Mouse (Mus musculus) frontal cortex, postnatal 25 days (tissue): Measurements from ENCODE around the gene Hoxa13.

ENCODE experiments used
- DNase-seq, 2 experiments: peaks; one replicate each; pipeline ENCODE4 v3.0.0; 2022; ENCODE audit warnings: low spot score in 2 of 2

The Hoxa13 gene

DNA sequence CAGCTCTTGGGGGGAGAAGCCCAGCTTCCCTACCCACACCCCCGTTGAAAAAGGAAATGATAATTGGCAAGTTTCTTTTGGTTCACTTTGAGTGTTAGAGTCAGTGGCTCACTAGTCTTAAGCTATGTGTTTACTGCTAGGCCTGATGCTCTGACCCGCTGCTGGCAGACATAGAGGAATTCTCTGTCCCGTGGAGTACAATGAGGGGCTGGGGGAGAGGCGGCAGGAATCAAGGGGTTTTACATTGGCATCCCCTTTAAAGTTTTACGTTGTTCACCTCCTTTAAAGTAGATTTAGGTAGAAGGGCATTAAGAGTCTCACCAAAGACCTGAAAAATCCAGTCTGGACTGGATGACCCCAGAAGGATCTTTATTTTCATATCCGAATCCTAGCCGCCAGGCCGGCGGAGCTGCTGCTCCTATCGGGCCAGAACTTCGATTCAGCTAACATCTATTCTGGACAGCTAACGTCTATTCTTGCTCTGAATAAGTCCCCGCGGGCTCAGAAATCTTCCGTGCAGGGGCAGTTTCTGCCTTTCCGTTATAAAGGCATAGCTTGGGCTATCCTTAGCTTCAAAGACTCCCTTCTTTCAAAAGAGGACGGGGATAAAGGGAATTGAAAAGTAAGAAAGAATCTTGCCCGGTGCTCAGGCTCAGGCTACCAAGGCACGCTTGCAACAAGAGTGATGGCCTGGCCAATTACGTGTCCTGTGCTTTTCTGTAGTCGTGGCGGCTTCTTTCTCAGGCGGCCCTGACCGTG is 8.5 kb downstream of the Hoxa13 start:
- no peak for DNase-seq

DNA sequence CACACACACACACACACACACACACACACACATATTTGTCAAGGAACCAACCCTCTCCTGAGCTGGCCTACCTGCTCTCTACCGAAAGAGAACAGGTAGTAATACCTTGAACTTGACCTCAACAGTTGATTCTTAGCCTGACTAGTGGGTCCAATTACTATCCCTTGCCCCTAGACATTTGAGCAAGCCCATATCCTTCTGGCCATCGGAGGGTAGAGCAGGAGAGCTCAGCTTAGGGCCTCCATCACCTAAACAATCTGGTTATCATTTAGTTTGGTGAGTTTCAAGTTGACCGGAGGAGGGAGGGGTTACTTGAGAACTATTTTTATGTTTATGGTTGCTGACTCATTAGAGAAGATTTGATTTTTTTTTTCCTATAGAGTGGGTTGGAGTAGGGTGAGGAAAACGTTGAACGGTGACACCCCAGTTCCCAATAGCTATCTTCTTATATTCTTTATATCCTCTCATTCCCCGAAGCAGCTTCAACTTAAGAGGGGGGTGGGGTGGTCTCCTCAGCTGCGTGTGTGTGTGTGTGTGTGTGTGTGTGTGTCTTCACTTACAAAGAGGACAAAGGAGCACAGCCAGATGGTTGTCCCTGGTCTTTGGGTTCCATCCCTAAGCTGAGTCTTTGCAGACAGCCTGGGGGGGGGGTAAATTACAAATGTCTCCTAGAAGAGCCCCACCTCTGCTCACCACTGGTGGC is 9.4 kb downstream of the Hoxa13 start:
- no peak for DNase-seq

DNA sequence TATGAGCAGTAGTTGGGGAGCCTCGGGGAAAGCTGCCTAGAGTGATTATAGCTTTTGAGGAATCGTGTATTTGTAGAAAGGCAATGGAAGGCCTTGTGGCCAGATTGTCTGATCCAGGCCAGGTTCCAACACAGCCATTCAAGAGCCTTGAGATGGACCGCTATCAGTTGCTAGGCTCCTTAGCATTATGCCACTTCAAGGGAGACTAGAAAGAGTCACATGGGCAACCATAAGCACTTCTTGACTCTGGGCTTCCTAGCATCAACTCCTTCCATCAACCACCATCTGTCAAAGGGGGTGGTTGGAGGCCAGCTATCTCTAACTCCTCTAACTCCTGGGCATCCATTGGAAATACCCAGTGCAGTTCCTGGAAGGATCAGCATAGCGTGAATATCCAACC is 10.9 kb downstream of the Hoxa13 start:
- no peak for DNase-seq

DNA sequence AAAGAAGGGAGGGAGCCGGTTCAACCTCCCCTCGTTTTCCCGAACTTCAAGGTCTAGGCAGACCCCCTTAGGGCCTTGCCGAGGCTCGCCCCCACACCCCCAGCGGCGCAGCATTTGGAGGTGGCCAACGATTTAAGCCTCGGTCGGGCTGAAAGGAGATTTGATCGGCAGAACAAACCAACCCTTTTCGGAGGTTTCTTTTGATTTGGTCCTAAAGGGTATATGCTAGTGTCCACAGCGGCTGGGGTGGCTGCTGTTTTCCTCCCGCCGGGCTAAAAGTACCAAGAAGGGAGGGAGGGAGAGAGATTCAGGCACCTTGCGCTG is 11.3 kb downstream of the Hoxa13 start:
- DNase-seq, result no peak

DNA sequence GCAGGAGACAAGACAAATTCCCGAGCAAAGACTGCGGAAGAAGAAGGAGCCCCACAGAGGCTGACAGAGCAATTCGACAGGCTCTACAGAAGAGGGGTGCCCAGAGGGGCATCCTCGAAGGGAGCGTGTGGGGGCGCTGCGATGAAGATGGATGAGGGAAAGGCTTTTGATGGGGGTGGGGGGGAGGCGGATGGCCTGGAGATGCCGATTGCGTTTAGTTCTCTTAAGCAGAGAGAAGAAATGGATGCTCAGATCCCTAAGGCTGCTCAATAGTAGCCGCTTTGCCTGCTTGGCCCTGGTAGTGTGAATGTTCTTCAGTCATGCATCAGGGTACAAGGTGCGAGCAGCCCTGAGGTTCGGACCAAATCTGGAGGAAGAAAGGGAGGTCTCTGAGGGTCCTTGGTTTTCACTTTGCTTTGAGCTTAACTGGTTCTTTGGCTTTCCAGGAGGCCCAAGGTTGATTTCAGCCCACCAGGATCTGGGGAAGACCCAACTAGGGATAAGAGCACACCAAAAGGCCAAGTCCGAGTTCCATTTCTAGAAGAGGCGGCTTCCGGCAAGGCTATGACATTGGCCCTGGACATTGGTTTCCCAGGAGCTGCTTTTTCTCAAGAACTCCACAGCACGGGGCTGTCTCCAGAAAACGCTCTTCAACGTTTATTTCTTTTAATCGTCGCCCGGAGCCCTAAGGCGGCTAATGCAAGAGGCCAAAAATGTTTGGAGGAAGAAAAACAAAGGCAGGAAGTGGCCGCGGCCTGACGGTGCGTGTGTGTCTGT is 11.9 kb downstream of the Hoxa13 start:
- no peak for DNase-seq

DNA sequence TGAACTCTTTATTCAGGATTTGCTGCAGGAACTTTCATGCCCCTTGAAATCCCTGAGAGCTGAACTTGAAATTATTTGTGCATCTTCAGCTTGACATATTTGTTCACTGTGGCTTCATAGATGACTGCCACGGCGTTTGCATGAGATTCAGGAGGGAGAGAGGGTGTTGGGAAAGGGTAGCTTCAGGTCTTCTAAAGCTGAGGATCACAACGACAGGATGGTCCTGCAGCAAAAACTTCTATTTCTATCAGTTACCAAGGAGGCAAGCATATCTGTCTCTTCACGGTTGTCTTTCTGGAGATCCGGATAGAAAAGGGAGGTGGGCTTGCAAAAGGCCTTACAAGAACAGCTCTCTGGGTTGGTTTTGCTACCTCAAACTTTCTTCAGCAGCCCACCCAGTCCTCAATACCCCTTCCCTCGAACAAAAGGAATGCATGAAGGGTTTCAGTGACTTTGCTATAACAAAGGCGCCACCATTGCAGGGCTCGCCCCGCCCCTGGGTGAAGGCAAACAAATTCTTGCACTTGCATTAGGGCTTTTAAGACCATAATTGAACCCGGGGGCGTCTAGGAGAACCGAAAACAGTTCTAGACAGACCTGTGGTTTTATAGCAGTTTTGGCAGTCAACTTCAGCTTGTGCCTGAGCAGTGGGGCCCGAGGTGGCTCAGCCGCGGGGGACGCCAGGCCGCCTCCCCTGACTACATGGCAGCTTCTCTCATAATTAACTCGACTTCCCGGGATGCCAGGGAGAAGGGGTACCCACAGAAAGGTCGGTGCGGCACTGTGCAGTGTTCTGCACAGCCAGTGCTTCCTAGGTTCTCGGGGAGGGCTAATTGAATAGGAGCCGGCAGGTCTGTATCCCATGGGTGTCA is 12.7 kb downstream of the Hoxa13 start:
- no peak for DNase-seq

DNA sequence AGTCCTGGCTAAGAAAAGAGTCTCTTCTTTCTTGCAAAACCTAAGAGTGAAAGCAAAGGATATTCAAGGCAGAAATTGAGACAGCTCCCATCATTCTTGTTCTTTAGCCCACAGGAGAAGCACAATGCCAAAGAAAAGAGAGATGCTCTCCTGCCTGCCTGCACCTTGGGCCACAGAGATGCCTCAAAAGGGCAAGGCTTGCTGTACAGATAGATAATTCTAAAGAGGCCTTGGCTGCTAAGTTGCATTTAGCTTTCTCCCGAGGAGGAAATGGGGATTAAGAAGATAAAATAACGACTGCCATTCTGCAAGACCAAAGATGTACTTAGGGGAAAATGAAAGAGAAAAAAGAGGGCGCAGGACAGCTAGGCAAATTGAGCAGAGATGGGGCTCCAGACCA is 13.8 kb downstream of the Hoxa13 start:
- DNase-seq, result no peak

DNA sequence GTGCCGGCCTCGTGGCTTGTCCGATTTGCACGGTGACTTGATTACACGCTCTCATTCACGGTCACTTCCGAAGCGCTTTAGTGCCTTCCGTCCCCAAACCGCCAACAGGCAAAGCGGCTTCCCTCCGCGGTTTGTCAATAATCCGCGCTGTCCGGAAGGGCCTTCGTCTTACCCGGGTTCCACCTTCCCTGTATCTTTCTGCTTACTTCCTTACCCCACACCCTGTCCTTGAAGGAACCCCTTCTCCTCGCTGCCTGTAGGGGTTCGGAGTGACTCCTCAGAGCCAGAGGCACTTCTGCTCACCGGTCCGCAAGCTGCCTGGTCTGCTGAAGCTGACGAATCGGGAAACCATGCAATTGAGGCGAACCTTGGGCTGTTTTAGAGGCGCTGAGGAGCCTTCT is 14.3 kb downstream of the Hoxa13 start:
- DNase-seq, result no peak

DNA sequence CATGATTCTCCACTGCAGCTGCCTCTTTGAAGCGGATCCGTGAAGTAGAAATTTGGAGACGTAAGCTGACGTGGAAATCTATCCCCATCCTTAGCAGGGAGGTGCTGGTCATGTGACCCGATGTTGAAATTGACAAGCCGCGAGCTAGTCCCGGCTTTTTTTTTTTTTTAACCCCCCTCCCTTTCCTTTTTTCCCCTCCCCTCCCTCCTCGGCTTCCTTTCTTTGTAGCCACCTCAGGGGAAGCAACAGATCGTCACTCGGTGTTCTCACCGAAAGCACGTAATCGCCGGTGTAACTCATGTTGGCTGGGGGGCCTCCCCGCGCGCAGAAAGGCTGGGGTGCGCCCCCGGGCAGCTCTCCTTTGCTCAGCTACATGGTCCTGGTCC is 14.9 kb downstream of the Hoxa13 start, which contains the start of gene Hoxa11:
Gene Hoxa11 (minus strand): TSS at position 54 of the 386 bp plus-strand sequence.
- DNase-seq, result no peak

DNA sequence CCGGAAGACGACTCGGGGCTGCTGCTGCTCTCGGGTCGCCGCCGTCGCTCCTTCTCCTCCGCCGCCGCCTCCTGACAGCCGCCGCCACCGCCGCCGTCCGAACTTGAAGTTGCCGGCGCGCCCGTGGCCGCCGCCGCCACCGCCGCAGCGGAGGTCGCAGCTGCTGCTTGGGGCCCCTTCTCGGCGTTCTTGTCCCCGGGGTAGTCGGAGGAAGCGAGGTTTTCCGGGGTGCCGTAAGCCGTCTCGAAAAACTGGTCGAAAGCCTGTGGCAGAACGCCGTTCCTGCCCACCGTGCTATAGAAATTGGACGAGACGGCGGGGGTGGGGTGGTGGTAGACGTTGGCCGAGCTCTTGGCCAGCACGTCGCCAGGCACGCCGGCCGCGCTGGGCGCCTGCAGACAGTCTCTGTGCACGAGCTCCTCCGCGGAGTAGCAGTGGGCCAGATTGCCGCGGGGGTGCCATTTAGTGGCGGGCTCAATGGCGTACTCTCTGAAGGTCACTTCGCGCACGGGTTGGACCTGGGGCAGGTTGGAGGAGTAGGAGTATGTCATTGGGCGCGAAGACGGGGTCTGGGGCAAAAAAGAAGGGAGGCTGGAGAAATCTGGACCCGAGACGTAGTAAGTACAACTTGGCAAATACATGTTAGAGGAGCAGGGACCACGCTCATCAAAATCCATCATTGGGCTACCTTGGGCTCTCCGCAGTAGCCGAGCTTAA is 15.5 kb downstream of the Hoxa13 start:
- DNase-seq, result no peak

DNA sequence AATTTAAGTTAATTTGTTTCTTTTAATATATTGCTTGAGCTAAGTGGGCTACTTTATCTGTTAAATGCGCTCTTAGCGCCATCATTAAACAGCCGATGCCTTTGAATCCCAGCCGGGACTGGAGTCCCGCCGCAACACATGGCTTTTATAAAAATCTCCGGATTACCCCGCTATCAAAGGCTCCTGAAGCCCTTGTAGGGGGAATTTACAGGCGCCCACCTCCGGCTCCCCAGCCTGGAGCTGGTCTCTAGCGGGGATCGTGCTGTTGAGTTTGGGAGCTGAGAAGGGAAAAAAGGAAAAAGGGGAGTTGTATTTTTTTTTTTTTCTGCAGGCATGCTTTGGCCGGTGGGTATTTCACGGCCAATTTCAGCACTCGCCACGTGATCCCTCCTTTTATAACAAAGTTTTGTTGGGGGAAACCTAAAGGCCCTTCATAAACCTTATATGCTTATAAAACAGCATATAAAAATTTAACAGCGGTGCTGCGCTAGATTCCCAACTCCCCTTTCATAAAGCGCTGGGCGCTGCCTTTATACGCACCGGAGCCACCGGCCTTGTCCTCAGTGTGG is 16.1 kb downstream of the Hoxa13 start:
- no peak for DNase-seq

DNA sequence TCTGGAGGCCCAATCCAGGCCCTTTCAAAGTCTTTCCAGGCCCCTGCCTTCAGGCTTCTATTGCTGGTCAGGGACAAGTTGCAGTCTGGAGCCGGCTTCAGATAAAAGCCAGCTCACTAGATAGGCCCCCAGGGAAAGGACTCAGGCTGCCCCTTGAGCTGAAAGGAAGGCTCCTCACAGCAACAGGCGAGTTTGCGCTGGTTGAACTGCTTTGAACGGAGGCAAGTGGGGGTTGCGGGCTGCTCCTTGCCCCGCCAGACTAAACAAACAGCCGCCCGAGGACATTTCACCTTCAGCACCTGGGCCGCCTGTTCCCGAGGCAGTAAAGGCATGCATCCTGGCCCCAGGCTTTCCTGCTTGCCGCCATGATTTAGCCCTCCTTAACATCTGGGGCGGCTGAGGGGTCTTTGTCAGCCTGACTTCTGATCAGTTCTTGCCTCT is 17.0 kb downstream of the Hoxa13 start:
- no peak for DNase-seq

DNA sequence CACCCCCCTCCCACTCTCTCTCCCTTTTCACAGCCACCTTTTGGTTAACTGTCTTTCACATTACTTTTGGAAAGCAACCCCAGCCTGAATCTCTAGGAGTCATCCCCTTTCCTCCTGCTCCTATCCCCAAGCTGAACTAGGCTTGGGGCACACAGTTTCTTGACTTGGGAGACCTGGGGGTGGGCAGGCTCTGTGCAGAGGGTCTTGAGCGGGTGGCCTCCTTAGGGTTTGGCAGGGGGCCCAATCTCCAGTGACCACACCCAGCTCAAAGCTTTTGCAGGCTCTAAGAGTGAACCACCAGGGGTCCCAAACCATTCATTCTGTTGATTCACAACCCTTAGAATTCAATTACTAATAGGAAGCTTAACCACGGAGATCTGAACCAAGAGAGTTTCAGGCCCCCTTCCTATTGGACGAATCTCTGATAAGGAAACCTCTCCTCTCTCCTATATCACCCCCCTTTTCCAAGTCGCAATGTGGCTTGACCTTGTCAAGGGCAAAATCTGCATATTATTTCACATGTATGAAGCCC is 17.8 kb downstream of the Hoxa13 start:
- no peak for DNase-seq

DNA sequence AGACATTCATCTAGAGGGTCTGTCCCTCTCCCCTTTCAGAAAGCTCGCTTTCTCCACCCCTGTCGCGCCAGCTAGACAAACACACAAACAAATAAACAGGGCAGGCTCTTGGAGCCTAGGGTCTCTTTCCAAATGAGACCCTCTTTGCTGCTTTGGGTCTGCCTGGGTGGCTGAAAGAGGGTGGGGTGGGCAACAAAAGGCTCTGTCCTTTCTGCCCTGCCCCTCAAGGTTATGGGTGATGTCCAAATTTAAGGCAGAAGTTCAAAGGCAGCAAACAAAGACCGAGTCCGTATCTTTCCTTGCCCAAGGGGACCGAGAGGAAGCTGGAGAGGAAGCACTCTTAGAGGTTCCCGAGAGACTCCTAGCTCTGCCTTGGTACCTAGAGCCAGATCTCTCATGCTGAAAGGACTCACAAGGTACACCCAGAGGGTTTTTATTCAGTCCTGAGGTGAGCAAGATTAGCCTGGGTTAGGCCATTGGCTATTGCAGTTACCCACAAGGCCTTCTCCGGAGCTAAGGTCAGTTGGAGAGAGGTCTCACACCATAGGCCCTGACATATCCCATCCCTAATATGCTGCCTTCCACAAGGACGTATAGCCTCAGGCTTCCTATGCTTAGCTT is 19.6 kb downstream of the Hoxa13 start:
- DNase-seq, result no peak

DNA sequence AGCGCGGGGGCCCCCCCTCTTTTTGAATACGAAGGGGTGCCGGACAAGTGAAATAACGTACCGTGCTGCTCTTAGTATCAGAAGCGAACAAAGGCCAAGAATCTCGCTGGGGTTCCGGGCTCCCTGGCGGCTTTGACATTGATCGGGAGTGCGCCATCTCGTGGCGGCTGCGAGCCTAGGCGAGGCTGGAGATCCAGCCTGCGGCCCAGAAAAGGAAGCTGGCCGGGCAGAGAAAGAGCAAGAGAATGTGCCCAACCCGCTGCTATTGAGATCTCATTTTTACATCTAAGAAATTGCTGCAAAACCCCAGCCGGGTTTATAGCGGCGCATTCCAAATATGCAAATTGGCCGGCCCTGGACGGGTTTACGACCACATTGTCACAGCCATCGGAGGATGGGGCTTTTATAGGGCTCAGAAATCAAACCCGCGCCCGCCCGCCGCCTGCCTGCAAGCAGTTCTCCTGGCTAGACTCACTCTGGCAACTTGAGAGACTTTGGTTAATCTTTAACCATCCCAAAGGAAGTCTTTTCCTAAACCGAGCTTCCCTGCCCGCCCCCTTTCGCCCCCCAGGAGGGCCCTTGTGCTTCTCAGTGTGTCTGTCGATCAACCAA is 20.2 kb downstream of the Hoxa13 start, which contains the start of gene Hoxa10:
Gene Hoxa10 (minus strand): TSS at position 466 of the 612 bp plus-strand sequence.
- no peak for DNase-seq

DNA sequence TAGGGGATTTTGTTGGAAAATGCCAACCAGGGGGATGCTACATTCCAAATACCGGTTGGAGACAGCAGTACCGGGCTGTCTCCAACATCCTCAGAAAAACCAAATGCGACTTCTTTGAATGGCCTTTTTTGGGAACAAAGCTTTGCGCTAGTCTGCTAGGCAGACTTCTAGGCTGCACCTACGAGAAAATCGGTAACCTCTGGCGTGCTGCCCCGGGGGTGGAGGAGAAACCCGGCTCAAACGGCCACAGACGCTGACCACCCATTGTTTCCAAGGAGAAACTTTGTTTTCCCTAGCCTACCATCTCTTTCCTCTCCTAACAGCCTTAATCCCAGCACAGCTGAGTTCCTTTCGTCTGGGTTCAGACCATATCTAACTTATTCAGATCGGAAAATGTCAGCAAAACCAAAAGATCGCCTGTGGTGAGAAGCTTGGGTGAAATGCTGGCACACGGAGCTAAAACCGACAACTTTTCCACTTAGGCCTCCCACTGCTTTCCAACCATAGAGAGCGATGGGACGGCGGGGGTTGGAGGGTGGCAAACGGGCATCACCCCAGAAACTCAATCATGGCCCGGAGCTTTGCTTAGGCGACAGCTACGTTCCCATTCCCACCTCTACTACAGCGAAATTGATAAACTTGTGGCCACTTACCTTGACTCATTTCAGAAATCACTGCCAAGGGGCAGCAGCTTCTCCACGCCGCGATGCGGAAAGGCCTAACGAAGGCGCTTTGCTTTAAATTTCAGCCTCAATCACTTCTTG is 20.9 kb downstream of the Hoxa13 start:
- DNase-seq, result no peak

DNA sequence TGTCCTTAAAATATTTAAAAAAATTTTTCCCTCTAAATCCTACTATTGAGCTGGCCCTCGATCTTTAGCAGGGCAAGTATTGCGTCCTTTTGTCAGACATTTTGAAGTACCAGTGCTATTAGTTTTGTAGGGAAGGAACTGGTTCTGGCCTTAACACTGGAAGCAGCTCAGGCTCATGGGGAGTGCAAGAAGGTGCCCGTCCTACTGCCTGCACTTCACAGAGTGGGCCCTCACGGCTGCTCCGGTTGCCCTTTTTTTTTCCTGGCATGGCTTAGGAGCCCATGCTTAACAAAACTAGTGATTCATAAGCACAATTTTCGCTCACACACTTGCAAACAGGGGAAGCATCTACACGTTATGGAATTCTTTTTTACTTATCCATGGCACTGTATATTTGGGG is 21.7 kb downstream of the Hoxa13 start:
- DNase-seq, result no peak

DNA sequence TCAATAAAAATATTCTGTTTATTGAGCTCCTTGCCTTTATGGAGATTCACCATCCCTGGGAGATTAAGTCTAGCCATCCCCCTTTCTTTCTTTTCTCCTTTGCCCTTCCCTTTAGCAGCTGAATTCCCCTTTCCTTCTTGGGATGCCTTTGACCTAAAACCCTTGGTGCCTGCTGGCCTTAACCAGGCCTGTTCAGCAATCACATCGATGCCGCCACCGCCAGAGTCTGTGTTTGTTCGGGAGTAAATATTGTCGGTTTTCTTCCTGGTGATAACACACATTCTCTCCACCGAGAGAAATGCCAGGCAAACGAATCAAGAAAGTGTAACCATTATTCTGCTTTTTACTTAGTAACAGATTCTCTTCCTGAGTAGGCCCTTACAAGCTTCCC is 22.5 kb downstream of the Hoxa13 start:
- no peak for DNase-seq
